Mouse (Mus musculus) embryonic facial prominence, embryonic 11.5 days (tissue): ENCODE measurements around the gene Rapgef1. TPM values are rescaled to one million over a fixed set of nuclear protein-coding genes. Genes with fewer than 3 reads are reported as not detected.

ENCODE experiments used
- ATAC-seq: fragments of 200-750 bp; cut with Nextera tagmentation; replicated peaks from 2 replicates; pipeline ENCODE4 v1.8.0; 2017; ENCODE audit warnings: low read depth; ENCODE audit not compliant: insufficient number of reproducible peaks, low FRiP score, low TSS enrichment
- DNase-seq: peaks from one replicate; pipeline ENCODE4 v3.0.0-alpha.2; 2015; ENCODE audit warnings: low spot score
- H3K27ac ChIP-seq: fragments of 300-500 bp; sonication (generic); replicated peaks from 2 replicates; pipeline ENCODE4 v1.5.1; 2014; ENCODE audit warnings: mild to moderate bottlenecking, low read depth, low read length, control low read depth
- H3K27me3 ChIP-seq: fragments of 300-500 bp; sonication (generic); 2 replicates; pipeline ENCODE4 v1.6.1; 2014; ENCODE audit warnings: mild to moderate bottlenecking, low read length, moderate library complexity, mixed read lengths; ENCODE audit not compliant: control insufficient read depth, insufficient read depth
- H3K36me3 ChIP-seq: fragments of 300-500 bp; sonication (generic); replicated peaks from 2 replicates; pipeline ENCODE4 v1.6.1; 2014; ENCODE audit warnings: low read depth, mild to moderate bottlenecking, low read length, moderate library complexity, mixed read lengths; ENCODE audit not compliant: control insufficient read depth, insufficient read depth
- H3K4me1 ChIP-seq: fragments of 300-500 bp; sonication (generic); 2 replicates; pipeline ENCODE4 v1.6.1; 2014; ENCODE audit warnings: low read length, mixed read lengths; ENCODE audit not compliant: control insufficient read depth, insufficient read depth
- H3K4me2 ChIP-seq: fragments of 300-500 bp; sonication (generic); 2 replicates; pipeline ENCODE4 v1.6.1; 2014; ENCODE audit warnings: low read depth, mild to moderate bottlenecking, control low read depth, low read length, moderate library complexity
- H3K4me3 ChIP-seq: fragments of 300-500 bp; sonication (generic); 2 replicates; pipeline ENCODE4 v1.5.1; 2014; ENCODE audit warnings: low read depth, low read length, control low read depth
- H3K9ac ChIP-seq: fragments of 300-500 bp; sonication (generic); replicated peaks from 2 replicates; pipeline ENCODE4 v1.6.1; 2014; ENCODE audit warnings: mild to moderate bottlenecking, control low read depth, low read length
- H3K9me3 ChIP-seq: fragments of 300-500 bp; sonication (generic); replicated peaks from 2 replicates; pipeline ENCODE4 v1.6.1; 2016; ENCODE audit warnings: mild to moderate bottlenecking, low read length, inconsistent platforms, mixed read lengths; ENCODE audit not compliant: control insufficient read depth
- WGBS: fragments of 180-500 bp; shearing (Covaris S2); extraction: QIAGEN DNeasy Blood & Tissue Kit; methylation state at CpG from one replicate; pipeline ENCODE4 v1.1.7; 2014; 5-methylcytosine and 5-hydroxymethylcytosine counted together
- polyA plus RNA-seq: library from polyadenylated mRNA; unstranded; fragments of >200 nt; fragmentation: Nextera tagmentation; extraction: Ambion mirVana; gene quantifications from 2 replicates; pipeline ENCODE4 v1.2.1, GENCODE M21; 2014

Rapgef1 gene
- polyA plus RNA-seq, 1 experiment from 2014 or later: 14.0 TPM

GRCm38 (mm10) chr2:29698421-29699290 is 79.1 kb downstream of the Rapgef1 start:
- Histone ChIP-seq H3K9me3 (no peaks in the 10 kb centered on the region), H3K9ac (no peak overlapping the region), H3K4me2 (no peak overlapping the region), H3K27me3 (no peaks in the 10 kb centered on the region), H3K36me3 (peaks cover 5% of the 10 kb centered on the region), H3K4me3 (no peak overlapping the region), H3K27ac (no peak overlapping the region), H3K4me1 (no peaks in the 10 kb centered on the region)
- DNase-seq: no peak
- WGBS: 88% methylated on average over 6 of the region's 6 CpGs
- no peak for ATAC-seq

- peaks cover 5% of the 10 kb centered on the region for H3K36me3 ChIP-seq
Observed at GRCm38 (mm10) chr2:29700898-29701297, 81.4 kb downstream of the Rapgef1 start.

GRCm38 (mm10) chr2:29701393-29701792 is 81.9 kb downstream of the Rapgef1 start:
- Histone ChIP-seq H3K9me3 (no peaks in the 10 kb centered on the region), H3K27me3 (no peaks in the 10 kb centered on the region), H3K27ac (no peak overlapping the region), H3K36me3 (peaks cover 7% of the 10 kb centered on the region), H3K9ac (no peak overlapping the region), H3K4me2 (no peak overlapping the region), H3K4me3 (no peak overlapping the region), H3K4me1 (no peaks in the 10 kb centered on the region)
- 83% methylated on average over 6 of the region's 6 CpGs for WGBS
- no peak for DNase-seq
- no peak for ATAC-seq

More at GRCm38 (mm10) chr2:29700898-29701297, 81.4 kb downstream of the Rapgef1 start:
- Histone ChIP-seq H3K4me3 (no peak overlapping the region), H3K27ac (no peak overlapping the region), H3K4me2 (no peak overlapping the region), H3K27me3 (no peaks in the 10 kb centered on the region), H3K9ac (no peak overlapping the region), H3K4me1 (no peaks in the 10 kb centered on the region), H3K9me3 (no peaks in the 10 kb centered on the region)
- no peak for DNase-seq
- no peak for ATAC-seq

- ATAC-seq (no peak), DNase-seq (no peak)
- Histone ChIP-seq H3K4me2 (no peak overlapping the region), H3K9me3 (no peaks in the 10 kb centered on the region), H3K36me3 (peaks cover 7% of the 10 kb centered on the region), H3K4me3 (no peak overlapping the region), H3K4me1 (no peaks in the 10 kb centered on the region), H3K27me3 (no peaks in the 10 kb centered on the region), H3K9ac (no peak overlapping the region), H3K27ac (no peak overlapping the region)
- WGBS: 96% methylated on average over 8 of the region's 8 CpGs
Observed at GRCm38 (mm10) chr2:29702189-29702588, 82.7 kb downstream of the Rapgef1 start.

- ATAC-seq: no peak
- Histone ChIP-seq H3K36me3 (peaks cover 7% of the 10 kb centered on the region), H3K27me3 (no peaks in the 10 kb centered on the region), H3K4me1 (no peaks in the 10 kb centered on the region), H3K4me2 (no peak overlapping the region), H3K4me3 (no peak overlapping the region), H3K9ac (no peak overlapping the region), H3K9me3 (no peaks in the 10 kb centered on the region), H3K27ac (no peak overlapping the region)
- WGBS: 92% methylated on average over 9 of the region's 9 CpGs
- DNase-seq: no peak
Observed at GRCm38 (mm10) chr2:29703104-29704081, 83.9 kb downstream of the Rapgef1 start.

GRCm38 (mm10) chr2:29705493-29705892 is 86.0 kb downstream of the Rapgef1 start:
- H3K27me3 ChIP-seq: no peaks in the 10 kb centered on the region
- 86% methylated on average over 3 of the region's 3 CpGs for WGBS
- no peak overlapping the region for H3K4me3 ChIP-seq

GRCm38 (mm10) chr2:29706726-29707620 is 87.5 kb downstream of the Rapgef1 start:
- DNase-seq (no peak), ATAC-seq (no peak)
- H3K36me3 ChIP-seq: peaks cover 7% of the 10 kb centered on the region
- H3K27ac ChIP-seq: no peak overlapping the region
- H3K4me2 ChIP-seq: no peak overlapping the region
- no peaks in the 10 kb centered on the region for H3K4me1 ChIP-seq
- no peak overlapping the region for H3K4me3 ChIP-seq
- H3K9me3 ChIP-seq: no peaks in the 10 kb centered on the region
- H3K9ac ChIP-seq: no peak overlapping the region; the same call in 1 of the 2 replicates
- 94% methylated on average over 18 of the region's 18 CpGs for WGBS
- H3K27me3 ChIP-seq: no peaks in the 10 kb centered on the region

More at GRCm38 (mm10) chr2:29705493-29705892, 86.0 kb downstream of the Rapgef1 start:
- H3K36me3 ChIP-seq: peaks cover 7% of the 10 kb centered on the region
- no peaks in the 10 kb centered on the region for H3K4me1 ChIP-seq
- no peak for DNase-seq
- H3K9me3 ChIP-seq: no peaks in the 10 kb centered on the region
- H3K4me2 ChIP-seq: no peak overlapping the region
- ATAC-seq: no peak
- no peak overlapping the region for H3K9ac ChIP-seq
- H3K27ac ChIP-seq: no peak overlapping the region
